Mouse (Mus musculus) MEL (cell line): ENCODE results near the gene Cmya5. TPM values are rescaled to one million over a fixed set of nuclear protein-coding genes. Genes with fewer than 3 reads are reported as not detected.

ENCODE experiments used
- DNase-seq: peaks from one replicate; pipeline ENCODE4 v3.0.0; 2011; ENCODE audit warnings: low read depth, low spot score
- H3K27ac ChIP-seq: 2 replicates; pipeline ENCODE4 v1.5.1; 2012; ENCODE audit warnings: low read depth, mild to moderate bottlenecking, control low read depth, low read length, moderate library complexity; ENCODE audit not compliant: control insufficient read depth
- H3K27me3 ChIP-seq, 2 experiments: fragments of 150-350 bp in 1 of 2; sonication (generic) in 1 of 2; 2 replicates each; pipeline ENCODE4 v1.6.1; 2012; ENCODE audit warnings: low read length in 2 of 2, mild to moderate bottlenecking in 2 of 2, improper control_type of control experiment in 1 of 2, moderate library complexity in 1 of 2; ENCODE audit not compliant: insufficient read depth in 2 of 2, control insufficient read depth in 1 of 2
- H3K36me3 ChIP-seq, 2 experiments: 2 replicates each; pipeline ENCODE4 v1.6.1; 2012 to 2014; ENCODE audit warnings: low read length in 2 of 2, improper control_type of control experiment in 1 of 2, inconsistent platforms in 1 of 2, mild to moderate bottlenecking in 1 of 2; ENCODE audit not compliant: insufficient read depth in 2 of 2, control insufficient read depth in 1 of 2
- H3K4me1 ChIP-seq, 2 experiments: fragments of 150-350 bp in 1 of 2; sonication (generic) in 1 of 2; 2 replicates each; pipeline ENCODE4 v1.6.1; 2012; ENCODE audit warnings: low read length in 2 of 2, improper control_type of control experiment in 1 of 2, mild to moderate bottlenecking in 1 of 2; ENCODE audit not compliant: insufficient read depth in 2 of 2, control insufficient read depth in 1 of 2
- H3K4me3 ChIP-seq, 2 experiments: fragments of 150-350 bp in 1 of 2; sonication (generic) in 1 of 2; 2 replicates each; pipeline ENCODE4 v1.5.1; 2012; ENCODE audit warnings: low read depth in 2 of 2, low read length in 2 of 2, mild to moderate bottlenecking in 2 of 2, moderate library complexity in 2 of 2, control low read depth in 1 of 2, improper control_type of control experiment in 1 of 2; ENCODE audit not compliant: control insufficient read depth in 1 of 2, insufficient read depth in 1 of 2
- H3K79me2 ChIP-seq: 2 replicates; pipeline ENCODE4 v1.6.1; 2012; ENCODE audit warnings: mild to moderate bottlenecking, low read length, moderate library complexity; ENCODE audit not compliant: control insufficient read depth, poor library complexity, insufficient read depth
- H3K9ac ChIP-seq: 2 replicates; pipeline ENCODE4 v1.6.1; 2012; ENCODE audit warnings: low read depth, mild to moderate bottlenecking, control low read depth, low read length, moderate library complexity; ENCODE audit not compliant: control insufficient read depth, poor library complexity, severe bottlenecking
- H3K9me3 ChIP-seq: fragments of 150-350 bp; sonication (generic); replicated peaks from 2 replicates; pipeline ENCODE4 v1.6.1; 2012; ENCODE audit warnings: mild to moderate bottlenecking, low read length, improper control_type of control experiment, moderate library complexity; ENCODE audit not compliant: insufficient read depth
- CHD2 ChIP-seq: IDR thresholded peaks from 2 replicates; pipeline ENCODE4 v1.6.1; 2011; ENCODE audit warnings: low read length, improper control_type of control experiment
- CTCF ChIP-seq, 3 experiments: IDR thresholded peaks in 2 of 3; conservative IDR thresholded peaks in 1 of 3; 2 replicates each; pipeline ENCODE4 v1.5.1; 2011 to 2012; ENCODE audit warnings: low read length in 3 of 3, low read depth in 2 of 3, mild to moderate bottlenecking in 2 of 3, improper control_type of control experiment in 1 of 3, inconsistent platforms in 1 of 3, mixed read lengths in 1 of 3, moderate library complexity in 1 of 3; ENCODE audit not compliant: control insufficient read depth in 1 of 3, insufficient read depth in 1 of 3, poor library complexity in 1 of 3, severe bottlenecking in 1 of 3
- EP300 ChIP-seq, 2 experiments: IDR thresholded peaks; 2 replicates each; pipeline ENCODE4 v1.6.1; 2011; ENCODE audit warnings: improper control_type of control experiment in 2 of 2, low read length in 2 of 2, low read depth in 1 of 2, mild to moderate bottlenecking in 1 of 2
- JUND ChIP-seq: IDR thresholded peaks from 2 replicates; pipeline ENCODE4 v1.6.1; 2011; ENCODE audit warnings: low read depth, mild to moderate bottlenecking, improper control_type of control experiment, low read length
- KAT2A ChIP-seq: conservative IDR thresholded peaks from 2 replicates; pipeline ENCODE4 v1.6.1; 2012; ENCODE audit warnings: low read depth, low read length, improper control_type of control experiment, inconsistent platforms
- MAFK ChIP-seq: IDR thresholded peaks from 2 replicates; pipeline ENCODE4 v1.6.1; 2011; ENCODE audit warnings: low read depth, mild to moderate bottlenecking, low read length, improper control_type of control experiment, borderline replicate concordance
- MAX ChIP-seq: IDR thresholded peaks from 2 replicates; pipeline ENCODE4 v1.6.1; 2011; ENCODE audit warnings: low read length, improper control_type of control experiment
- MEF2A ChIP-seq: IDR thresholded peaks from 2 replicates; pipeline ENCODE4 v1.6.1; 2014; ENCODE audit warnings: low read depth, mild to moderate bottlenecking, inconsistent platforms, low read length, improper control_type of control experiment; ENCODE audit not compliant: poor library complexity, insufficient replicate concordance, severe bottlenecking; ENCODE audit errors: extremely low read depth
- MYC ChIP-seq: IDR thresholded peaks from 2 replicates; pipeline ENCODE4 v1.6.1; 2011; ENCODE audit warnings: low read depth, mild to moderate bottlenecking, low read length, improper control_type of control experiment, moderate library complexity
- NRF1 ChIP-seq: IDR thresholded peaks from 2 replicates; pipeline ENCODE4 v1.6.1; 2014; ENCODE audit warnings: low read depth, mild to moderate bottlenecking, inconsistent platforms, low read length, improper control_type of control experiment, moderate library complexity; ENCODE audit not compliant: poor library complexity, insufficient read depth, severe bottlenecking
- RAD21 ChIP-seq: IDR thresholded peaks from 2 replicates; pipeline ENCODE4 v1.6.1; 2011; ENCODE audit warnings: mild to moderate bottlenecking, low read depth, low read length, improper control_type of control experiment
- RCOR1 ChIP-seq: IDR thresholded peaks from 2 replicates; pipeline ENCODE4 v1.6.1; 2012; ENCODE audit warnings: low read depth, mild to moderate bottlenecking, inconsistent platforms, low read length, improper control_type of control experiment
- SIN3A ChIP-seq: IDR thresholded peaks from 2 replicates; pipeline ENCODE4 v1.6.1; 2012; ENCODE audit warnings: low read length, improper control_type of control experiment, inconsistent platforms
- TAL1 ChIP-seq: IDR thresholded peaks from 2 replicates; pipeline ENCODE4 v1.6.1; 2012; ENCODE audit warnings: mild to moderate bottlenecking, inconsistent platforms, low read length, moderate library complexity, mixed read lengths
- TBP ChIP-seq: IDR thresholded peaks from 2 replicates; pipeline ENCODE4 v1.8.0; 2011; ENCODE audit warnings: low read depth, low read length, improper control_type of control experiment
- USF1 ChIP-seq: IDR thresholded peaks from 2 replicates; pipeline ENCODE4 v1.6.1; 2014; ENCODE audit warnings: low read depth, mild to moderate bottlenecking, inconsistent platforms, low read length, improper control_type of control experiment, moderate library complexity
- ZKSCAN1 ChIP-seq: IDR thresholded peaks from 2 replicates; pipeline ENCODE4 v1.6.1; 2012; ENCODE audit warnings: low read depth, mild to moderate bottlenecking, inconsistent platforms, low read length, improper control_type of control experiment, moderate library complexity
- ZMIZ1 ChIP-seq: IDR thresholded peaks from 2 replicates; pipeline ENCODE4 v1.6.1; 2012; ENCODE audit warnings: low read depth, mild to moderate bottlenecking, inconsistent platforms, low read length, improper control_type of control experiment, moderate library complexity
- ZNF384 ChIP-seq: IDR thresholded peaks from 2 replicates; pipeline ENCODE4 v1.6.1; 2012; ENCODE audit warnings: low read depth, mild to moderate bottlenecking, inconsistent platforms, low read length, improper control_type of control experiment
- polyA plus RNA-seq, 2 experiments: library from polyadenylated mRNA; stranded (reverse) in 1 of 2; unstranded in 1 of 2; fragments of >175 nt in 1 of 2; fragments of >200 nt in 1 of 2; gene quantifications; 2 replicates each; pipeline versions ENCODE4 v1.2.1 to v1.2.4; 2012; ENCODE audit warnings: low replicate concordance in 2 of 2, low read depth in 1 of 2; ENCODE audit not compliant: insufficient read length in 2 of 2, insufficient read depth in 1 of 2, missing spikeins in 1 of 2
- total RNA-seq: library from RNA; depleted of rRNA; stranded (reverse); fragments of 300-350 nt; gene quantifications from 2 replicates; pipeline ENCODE4 v1.2.3, GENCODE M21; 2012

Gene Cmya5
- total and polyA plus RNA-seq, 3 experiments = under 0.01 TPM; not detected in 2

DNA sequence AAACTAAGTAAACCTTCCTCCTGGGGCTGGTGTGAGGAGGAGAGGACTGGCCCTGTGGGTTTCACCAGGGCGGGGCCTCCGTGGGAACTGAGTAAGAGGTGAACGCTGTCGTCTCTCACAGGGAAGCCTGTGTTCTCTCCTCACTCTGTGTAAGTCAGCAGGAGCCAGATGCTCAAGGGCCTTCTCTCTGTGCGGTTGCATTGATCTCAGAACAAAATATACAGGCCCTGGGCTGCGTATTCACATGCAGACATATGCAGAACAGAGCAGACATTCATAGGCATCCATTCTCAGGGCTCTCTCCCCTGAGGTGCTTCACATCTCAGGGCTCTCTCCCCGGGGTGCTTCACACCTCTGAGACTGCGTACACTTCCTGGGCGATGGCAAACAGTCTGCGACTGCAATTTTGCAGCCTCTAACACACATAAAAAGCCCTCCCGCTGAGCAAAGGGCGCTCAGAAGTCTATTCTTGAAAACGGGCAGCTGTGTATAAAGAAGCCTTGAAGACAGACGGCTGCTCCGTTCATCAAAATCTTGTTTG is 71.6 kb downstream of the Cmya5 start:
- TF ChIP-seq CHD2 (no peak), ZMIZ1 (no peak), RCOR1 (no peak), NRF1 (no peak), MAFK (no peak), MEF2A (no peak), MAX (no peak), ZKSCAN1 (no peak), TAL1 (no peak), EP300 (IDR thresholded peaks at IDR 0.05; ENCODE audit: low read depth in 1 of 2, low read length in 2 of 2) (no peak), MYC (no peak), CTCF (IDR thresholded peaks at IDR 0.05 in 2 of 3, conservative IDR thresholded peaks at IDR 0.05 in 1 of 3; ENCODE audit: control insufficient read depth in 1 of 3, insufficient read depth in 1 of 3, low read depth in 2 of 3, low read length in 3 of 3, poor library complexity in 1 of 3, severe bottlenecking in 1 of 3) (no peak)
- H3K36me3 ChIP-seq = no peaks in the 10 kb centered on the region
- H3K27ac ChIP-seq = no peak overlapping the region
- no peak for DNase-seq
- H3K9me3 ChIP-seq = no peaks in the 10 kb centered on the region
- no peak overlapping the region for H3K9ac ChIP-seq
- H3K4me3 ChIP-seq = no peak overlapping the region
- no peaks in the 10 kb centered on the region for H3K4me1 ChIP-seq
- H3K27me3 ChIP-seq = no peaks in the 10 kb centered on the region
- H3K79me2 ChIP-seq = no peaks in the 10 kb centered on the region

DNA sequence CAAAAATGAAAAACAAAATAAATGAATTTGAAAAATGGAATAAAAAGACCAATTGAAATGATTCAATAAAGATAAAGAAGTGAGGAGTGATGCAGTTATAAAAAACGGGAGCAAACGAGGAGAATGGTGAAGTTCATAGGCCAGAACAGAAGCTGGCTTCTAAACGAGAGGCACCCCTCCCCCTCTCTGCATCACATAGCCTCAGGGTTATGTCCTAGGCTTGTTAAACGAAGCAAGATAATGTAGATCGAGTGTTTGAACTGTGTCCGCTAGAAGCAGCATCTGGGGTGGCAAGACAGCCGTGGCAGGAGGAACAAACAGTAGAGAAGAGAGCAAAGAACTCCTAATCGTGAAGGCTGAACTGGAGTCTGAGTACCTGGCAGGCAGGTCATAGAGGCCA is 74.1 kb downstream of the Cmya5 start:
- H3K36me3 ChIP-seq = no peaks in the 10 kb centered on the region
- H3K9me3 ChIP-seq = no peaks in the 10 kb centered on the region
- DNase-seq = no peak
- H3K27me3 ChIP-seq = no peaks in the 10 kb centered on the region
- no peaks in the 10 kb centered on the region for H3K79me2 ChIP-seq
- no peak overlapping the region for H3K4me3 ChIP-seq
- H3K27ac ChIP-seq = no peak overlapping the region
- H3K4me1 ChIP-seq = no peaks in the 10 kb centered on the region
- H3K9ac ChIP-seq = no peak overlapping the region
- TF ChIP-seq RAD21 = no peak
- TF ChIP-seq TBP = no peak
- TF ChIP-seq TAL1 = no peak
- TF ChIP-seq USF1 = no peak
- TF ChIP-seq MYC = no peak
- no peak for TF ChIP-seq ZNF384
- TF ChIP-seq SIN3A = no peak
- TF ChIP-seq KAT2A = no peak
- no peak for TF ChIP-seq JUND
